19 mouse cellular contexts compared by ENCODE assay signal in the genomic region with DNA sequence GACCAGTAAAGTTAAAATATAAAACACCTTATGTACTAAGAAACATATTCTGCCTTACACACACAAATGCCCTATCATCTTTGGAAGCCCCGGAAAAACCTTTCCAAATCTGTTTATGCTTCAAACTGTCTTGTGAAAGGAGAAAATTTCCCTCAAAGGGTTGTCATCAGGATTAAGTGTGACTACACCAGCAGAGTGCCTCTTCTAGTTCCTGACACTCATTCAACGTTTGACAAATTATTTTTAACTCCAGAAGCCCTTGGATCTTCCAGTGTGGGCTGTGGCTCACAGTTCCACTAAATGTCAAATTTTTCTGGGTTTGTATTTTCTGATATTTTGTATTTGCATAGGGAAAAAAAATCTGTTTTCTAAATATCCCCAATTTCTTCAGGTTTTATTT. TPM values are rescaled to one million over a fixed set of nuclear protein-coding genes. Genes with fewer than 3 reads are reported as not detected.
DNase-seq lines count a peak whose midpoint lies in the region; ATAC-seq lines count a peak whose summit lies in the region.
"Had no signal": no experiment of that assay in that cellular context is flagged by ENCODE, and none has a peak within 500 bp of the region (broad histone marks: within the 10 kb centered on the region; RNA-seq: fewer than 3 reads in every experiment).

No protein-coding gene starts in this region.

- peaks cover 42% of the 10 kb centered on the region for H3K4me1 ChIP-seq in heart, embryonic 10.5 days
- H3K4me1 ChIP-seq in heart, embryonic 11.5 days (ENCODE audit: control insufficient read depth, insufficient read depth, low read length), result peaks cover 27% of the 10 kb centered on the region
- H3K4me1 ChIP-seq in hindbrain, embryonic 13.5 days (replicated peaks), result peaks cover 16% of the 10 kb centered on the region
- no peaks in the 10 kb centered on the region for H3K4me1 ChIP-seq in hindbrain, embryonic 11.5 days (replicated peaks; ENCODE audit: control insufficient read depth, insufficient read depth, low read length)
- H3K4me1 ChIP-seq in neural tube, embryonic 11.5 days (ENCODE audit: control insufficient read depth, insufficient read depth, low read length), result no peaks in the 10 kb centered on the region; the same call in 1 of the 2 replicates
- peaks cover 8% of the 10 kb centered on the region for H3K4me1 ChIP-seq in neural tube, embryonic 15.5 days

- DNase-seq in heart, embryonic 10.5 days (ENCODE audit: low spot score), result no peak
- DNase-seq in hindbrain, embryonic 11.5 days (ENCODE audit: low spot score), result no peak
- no peak for DNase-seq in neural tube, embryonic 11.5 days (ENCODE audit: low spot score)
- DNase-seq in kidney, postnatal 4 days, result no peak
- DNase-seq: adrenal gland, postnatal 10 days; cerebellum, adult 2 months; gastrocnemius, postnatal 36 days; kidney, adult 8-10 months; kidney, postnatal 25 days; spleen, adult 18-20 months; thymus, adult 18-20 months had no signal

- H3K27me3 ChIP-seq in heart, embryonic 10.5 days (ENCODE audit: insufficient read depth, poor library complexity, severe bottlenecking), result no peaks in the 10 kb centered on the region
- H3K27me3 ChIP-seq in heart, embryonic 11.5 days (ENCODE audit: control insufficient read depth, insufficient read depth, low read length), result no peaks in the 10 kb centered on the region
- no peaks in the 10 kb centered on the region for H3K27me3 ChIP-seq in hindbrain, embryonic 13.5 days
- no peaks in the 10 kb centered on the region for H3K27me3 ChIP-seq in hindbrain, embryonic 11.5 days (ENCODE audit: control insufficient read depth, insufficient read depth, low read length)
- H3K27me3 ChIP-seq in neural tube, embryonic 11.5 days (ENCODE audit: control insufficient read depth, insufficient read depth, low read length), result no peaks in the 10 kb centered on the region
- no peaks in the 10 kb centered on the region for H3K27me3 ChIP-seq in neural tube, embryonic 15.5 days (replicated peaks)
- H3K27me3 ChIP-seq: limb, embryonic 13.5 days; liver, embryonic 15.5 days had no signal

- no peak for ATAC-seq in heart, embryonic 11.5 days (replicated peaks; ENCODE audit: insufficient number of reproducible peaks, low FRiP score, low TSS enrichment)
- ATAC-seq in hindbrain, embryonic 13.5 days (ENCODE audit: low FRiP score), result no peak
- no peak for ATAC-seq in hindbrain, embryonic 11.5 days (ENCODE audit: low FRiP score)
- no peak for ATAC-seq in neural tube, embryonic 11.5 days (ENCODE audit: insufficient read depth, low FRiP score, low TSS enrichment)
- no peak for ATAC-seq in neural tube, embryonic 15.5 days (ENCODE audit: low FRiP score)

- H3K4me2 ChIP-seq in heart, embryonic 11.5 days, result no peak overlapping the region
- H3K4me2 ChIP-seq in hindbrain, embryonic 13.5 days, result no peak overlapping the region
- no peak overlapping the region for H3K4me2 ChIP-seq in hindbrain, embryonic 11.5 days (replicated peaks; ENCODE audit: low read depth, low read length)
- H3K4me2 ChIP-seq in neural tube, embryonic 11.5 days (ENCODE audit: low read depth), result no peak overlapping the region
- no peak overlapping the region for H3K4me2 ChIP-seq in neural tube, embryonic 15.5 days
- H3K4me2 ChIP-seq: limb, embryonic 13.5 days; liver, embryonic 15.5 days; midbrain, embryonic 11.5 days had no signal

- WGBS in heart, embryonic 10.5 days, result 17% methylated on average over 2 of the region's 2 CpGs
- 29% methylated on average over 2 of the region's 2 CpGs for WGBS in heart, embryonic 11.5 days (ENCODE audit: insufficient replicate concordance)
- WGBS in hindbrain, embryonic 13.5 days, result 38% methylated on average over 2 of the region's 2 CpGs
- WGBS in hindbrain, embryonic 11.5 days, result 53% methylated on average over 2 of the region's 2 CpGs
- 68% methylated on average over 2 of the region's 2 CpGs for WGBS in neural tube, embryonic 11.5 days
- WGBS in neural tube, embryonic 15.5 days, result 63% methylated on average over 2 of the region's 2 CpGs

- no peaks in the 10 kb centered on the region for H3K36me3 ChIP-seq in heart, embryonic 10.5 days
- H3K36me3 ChIP-seq in heart, embryonic 11.5 days (ENCODE audit: control insufficient read depth, insufficient read depth, low read length), result no peaks in the 10 kb centered on the region
- no peaks in the 10 kb centered on the region for H3K36me3 ChIP-seq in hindbrain, embryonic 13.5 days
- no peaks in the 10 kb centered on the region for H3K36me3 ChIP-seq in hindbrain, embryonic 11.5 days (ENCODE audit: control insufficient read depth, insufficient read depth, low read length)
- H3K36me3 ChIP-seq in neural tube, embryonic 11.5 days (ENCODE audit: control insufficient read depth, insufficient read depth, low read length), result no peaks in the 10 kb centered on the region
- H3K36me3 ChIP-seq in neural tube, embryonic 15.5 days, result no peaks in the 10 kb centered on the region
- H3K36me3 ChIP-seq: embryonic facial prominence, embryonic 10.5 days; limb, embryonic 13.5 days; liver, embryonic 15.5 days had no signal

- no peak overlapping the region for H3K4me3 ChIP-seq in heart, embryonic 10.5 days
- no peak overlapping the region for H3K4me3 ChIP-seq in heart, embryonic 11.5 days (ENCODE audit: low read depth, low read length)
- no peak overlapping the region for H3K4me3 ChIP-seq in hindbrain, embryonic 13.5 days
- H3K4me3 ChIP-seq in hindbrain, embryonic 11.5 days (ENCODE audit: low read depth, low read length), result no peak overlapping the region
- H3K4me3 ChIP-seq in neural tube, embryonic 11.5 days (ENCODE audit: low read depth, low read length), result no peak overlapping the region
- H3K4me3 ChIP-seq in neural tube, embryonic 15.5 days (replicated peaks), result no peak overlapping the region
- H3K4me3 ChIP-seq: embryonic facial prominence, embryonic 10.5 days; limb, embryonic 13.5 days; liver, embryonic 15.5 days; myocyte had no signal

- H3K9me3 ChIP-seq in heart, embryonic 10.5 days, result no peaks in the 10 kb centered on the region
- no peaks in the 10 kb centered on the region for H3K9me3 ChIP-seq in heart, embryonic 11.5 days (replicated peaks; ENCODE audit: control insufficient read depth, low read length)
- H3K9me3 ChIP-seq in hindbrain, embryonic 13.5 days, result no peaks in the 10 kb centered on the region
- H3K9me3 ChIP-seq in hindbrain, embryonic 11.5 days (ENCODE audit: control insufficient read depth, low read length), result no peaks in the 10 kb centered on the region
- H3K9me3 ChIP-seq in neural tube, embryonic 11.5 days (ENCODE audit: control insufficient read depth, low read length), result no peaks in the 10 kb centered on the region
- no peaks in the 10 kb centered on the region for H3K9me3 ChIP-seq in neural tube, embryonic 15.5 days (replicated peaks)
- H3K9me3 ChIP-seq: embryonic facial prominence, embryonic 10.5 days; limb, embryonic 13.5 days; liver, embryonic 15.5 days had no signal

- no peak overlapping the region for H3K9ac ChIP-seq in heart, embryonic 11.5 days (ENCODE audit: low read depth, low read length)
- H3K9ac ChIP-seq in hindbrain, embryonic 13.5 days, result no peak overlapping the region
- no peak overlapping the region for H3K9ac ChIP-seq in hindbrain, embryonic 11.5 days (ENCODE audit: low read depth, low read length)
- H3K9ac ChIP-seq in neural tube, embryonic 11.5 days (ENCODE audit: low read length), result no peak overlapping the region
- no peak overlapping the region for H3K9ac ChIP-seq in neural tube, embryonic 15.5 days (replicated peaks)
- H3K9ac ChIP-seq: limb, embryonic 13.5 days; liver, embryonic 15.5 days had no signal

- H3K27ac ChIP-seq in heart, embryonic 10.5 days, result peak overlapping the region; percentile 56; the same call in 1 of the 2 replicates
- H3K27ac ChIP-seq in heart, embryonic 11.5 days (ENCODE audit: low read depth, low read length), result no peak overlapping the region
- H3K27ac ChIP-seq in hindbrain, embryonic 13.5 days, result peak overlapping the region; percentile 77; the same call in 1 of the 2 replicates
- no peak overlapping the region for H3K27ac ChIP-seq in hindbrain, embryonic 11.5 days (ENCODE audit: low read depth, low read length)
- H3K27ac ChIP-seq in neural tube, embryonic 11.5 days (ENCODE audit: low read depth, low read length), result 0 out of 2 replicates have a peak overlapping the region, but pooled peaks have one; percentile 27
- H3K27ac ChIP-seq in neural tube, embryonic 15.5 days (replicated peaks), result no peak overlapping the region
- H3K27ac ChIP-seq: limb, embryonic 13.5 days; liver, embryonic 15.5 days had no signal

RNA-seq across cellular contexts. Expression of a gene that starts 10.6 kb away (rescaled TPM):
- polyA plus RNA-seq in heart, embryonic 10.5 days (2016; fragmentation: Nextera tagmentation; extraction: Ambion mirVana), result 16.2 and 17.6 TPM in 2 replicates
- 20.5 and 22.4 TPM in 2 replicates for polyA plus RNA-seq in heart, embryonic 11.5 days (2014; fragmentation: Nextera tagmentation; extraction: Ambion mirVana)
- polyA plus RNA-seq in hindbrain, embryonic 13.5 days (2015; fragmentation: Nextera tagmentation; extraction: Ambion mirVana), result 7.0 and 10.9 TPM in 2 replicates
- 7.3 and 8.9 TPM in 2 replicates for polyA plus RNA-seq in hindbrain, embryonic 11.5 days (2014; fragmentation: Nextera tagmentation; extraction: Ambion mirVana)
- polyA plus RNA-seq in neural tube, embryonic 11.5 days (2014; fragmentation: Nextera tagmentation; extraction: Ambion mirVana), result 7.7 and 10.5 TPM in 2 replicates
- 8.3 and 9.2 TPM in 2 replicates for polyA plus RNA-seq in neural tube, embryonic 15.5 days (2015; fragmentation: Nextera tagmentation; extraction: Ambion mirVana)

Comparison
In these comparisons a context has a peak if more than half of its experiments do, and no peak if none do; other contexts are left out.
1. H3K27ac ChIP-seq: peak in heart, embryonic 10.5 days (single experiment), hindbrain, embryonic 13.5 days (single experiment) and neural tube, embryonic 11.5 days (single experiment); none in heart, embryonic 11.5 days (single experiment), hindbrain, embryonic 11.5 days (single experiment) and neural tube, embryonic 15.5 days (single experiment).